Mouse (Mus musculus) liver, embryonic 11.5 days (tissue): ENCODE measurements around the gene Ube2s. TPM values are rescaled to one million over a fixed set of nuclear protein-coding genes. Genes with fewer than 3 reads are reported as not detected.
"Not testable (repeated sequence)": the region's sequence is repeated elsewhere in the genome, so short reads cannot be mapped to it uniquely, and the experiment has no call there.

ENCODE experiments used
- ATAC-seq: fragments of 200-750 bp; cut with Nextera tagmentation; replicated peaks from 2 replicates; pipeline ENCODE4 v1.8.0; 2017; ENCODE audit warnings: moderate number of reproducible peaks, mild to moderate bottlenecking, moderate TSS enrichment, moderate library complexity; ENCODE audit not compliant: low FRiP score
- DNase-seq: peaks from one replicate; pipeline ENCODE4 v3.0.0-alpha.2; 2017; ENCODE audit warnings: low spot score
- H3K27ac ChIP-seq: fragments of 300-500 bp; sonication (generic); 2 replicates; pipeline ENCODE4 v1.5.1; 2014; ENCODE audit warnings: mild to moderate bottlenecking, low read depth, low read length, control low read depth
- H3K27me3 ChIP-seq: fragments of 300-500 bp; sonication (generic); replicated peaks from 2 replicates; pipeline ENCODE4 v1.6.1; 2014; ENCODE audit warnings: low read length, mixed read lengths; ENCODE audit not compliant: control insufficient read depth, insufficient read depth
- H3K36me3 ChIP-seq: fragments of 300-500 bp; sonication (generic); 2 replicates; pipeline ENCODE4 v1.6.1; 2014; ENCODE audit warnings: mild to moderate bottlenecking, low read length, moderate library complexity, mixed read lengths; ENCODE audit not compliant: control insufficient read depth, insufficient read depth
- H3K4me1 ChIP-seq: fragments of 300-500 bp; sonication (generic); replicated peaks from 2 replicates; pipeline ENCODE4 v1.6.1; 2014; ENCODE audit warnings: low read length, mixed read lengths; ENCODE audit not compliant: control insufficient read depth, insufficient read depth
- H3K4me2 ChIP-seq: fragments of 300-500 bp; sonication (generic); 2 replicates; pipeline ENCODE4 v1.6.1; 2014; ENCODE audit warnings: mild to moderate bottlenecking, control low read depth, moderate library complexity
- H3K4me3 ChIP-seq: fragments of 300-500 bp; sonication (generic); 2 replicates; pipeline ENCODE4 v1.5.1; 2014; ENCODE audit warnings: low read depth, low read length, control low read depth
- H3K9ac ChIP-seq: fragments of 300-500 bp; sonication (generic); 2 replicates; pipeline ENCODE4 v1.6.1; 2014; ENCODE audit warnings: low read depth, low read length, control low read depth
- H3K9me3 ChIP-seq: fragments of 300-500 bp; sonication (generic); 2 replicates; pipeline ENCODE4 v1.6.1; 2016; ENCODE audit warnings: low read length, inconsistent platforms, mixed read lengths; ENCODE audit not compliant: control insufficient read depth
- WGBS: fragments of 180-500 bp; shearing (Covaris S2); extraction: QIAGEN DNeasy Blood & Tissue Kit; methylation state at CpG from one replicate; pipeline ENCODE4 v1.1.7; 2014; 5-methylcytosine and 5-hydroxymethylcytosine counted together
- polyA plus RNA-seq: library from polyadenylated mRNA; unstranded; fragments of >200 nt; fragmentation: Nextera tagmentation; extraction: Ambion mirVana; gene quantifications from 2 replicates; pipeline ENCODE4 v1.2.1, GENCODE M21; 2014

The Ube2s gene
- polyA plus RNA-seq, 1 experiment from 2014 or later: 402 TPM

- Histone ChIP-seq H3K4me1 (0 out of 2 replicates have a peak, but pooled peaks cover 6% of the 10 kb centered on the region), H3K27me3 (peaks cover 66% of the 10 kb centered on the region), H3K4me2 (peak overlapping the region; percentile 58), H3K27ac (no peak overlapping the region), H3K9me3 (no peaks in the 10 kb centered on the region), H3K9ac (no peak overlapping the region), H3K4me3 (peak overlapping the region; percentile 41), H3K36me3 (no peaks in the 10 kb centered on the region)
- ATAC-seq (0 out of 2 replicates have a peak, but pooled peaks have one; percentile 12), DNase-seq (no peak)
- 8% methylated on average over 31 of the region's 34 CpGs for WGBS
Observed at GRCm38 (mm10) chr7:4835631-4836327, 23.4 kb upstream of the Ube2s start.

- Histone ChIP-seq H3K9ac (no peak overlapping the region), H3K27ac (no peak overlapping the region), H3K27me3 (peaks cover 49% of the 10 kb centered on the region), H3K36me3 (no peaks in the 10 kb centered on the region), H3K4me2 (no peak overlapping the region), H3K9me3 (no peaks in the 10 kb centered on the region), H3K4me3 (no peak overlapping the region), H3K4me1 (no peaks in the 10 kb centered on the region)
- DNase-seq (no peak), ATAC-seq (no peak)
- WGBS: 6% methylated on average over 12 of the region's 12 CpGs
Observed at GRCm38 (mm10) chr7:4830476-4830875, 18.1 kb upstream of the Ube2s start.

- Histone ChIP-seq H3K27me3 (peaks cover 12% of the 10 kb centered on the region), H3K4me2 (no peak overlapping the region), H3K9me3 (no peaks in the 10 kb centered on the region), H3K4me3 (no peak overlapping the region), H3K27ac (no peak overlapping the region), H3K36me3 (no peaks in the 10 kb centered on the region), H3K4me1 (no peaks in the 10 kb centered on the region), H3K9ac (no peak overlapping the region)
- 43% methylated on average over 4 of the region's 4 CpGs for WGBS
- ATAC-seq: no peak
- DNase-seq: no peak
Observed at GRCm38 (mm10) chr7:4825365-4825764, 13.0 kb upstream of the Ube2s start.

GRCm38 (mm10) chr7:4822162-4822907, 9.9 kb upstream of the Ube2s start:
- H3K4me1 ChIP-seq: no peaks in the 10 kb centered on the region
- 63% methylated on average over 6 of the region's 6 CpGs for WGBS
- ATAC-seq: no peak
- no peak overlapping the region for H3K4me3 ChIP-seq
- H3K36me3 ChIP-seq: no peaks in the 10 kb centered on the region
- no peak overlapping the region for H3K27ac ChIP-seq
- H3K9me3 ChIP-seq: no peaks in the 10 kb centered on the region
- H3K4me2 ChIP-seq: no peak overlapping the region
- no peak overlapping the region for H3K9ac ChIP-seq
- no peak for DNase-seq
- no peaks in the 10 kb centered on the region for H3K27me3 ChIP-seq

- no peaks in the 10 kb centered on the region for H3K36me3 ChIP-seq
- DNase-seq (no peak), ATAC-seq (no peak)
- no peak overlapping the region for H3K4me2 ChIP-seq
- no peaks in the 10 kb centered on the region for H3K27me3 ChIP-seq
- no peak overlapping the region for H3K9ac ChIP-seq
- H3K4me1 ChIP-seq: no peaks in the 10 kb centered on the region
- H3K9me3 ChIP-seq: no peaks in the 10 kb centered on the region
- 82% methylated on average over 4 of the region's 4 CpGs for WGBS
- no peak overlapping the region for H3K4me3 ChIP-seq
- no peak overlapping the region for H3K27ac ChIP-seq
Observed at GRCm38 (mm10) chr7:4821690-4822089, 9.3 kb upstream of the Ube2s start.

GRCm38 (mm10) chr7:4820925-4821324, 8.5 kb upstream of the Ube2s start:
- not testable (repeated sequence) for ATAC-seq, H3K27me3 ChIP-seq, H3K4me1 ChIP-seq, H3K9ac ChIP-seq, H3K4me3 ChIP-seq, H3K27ac ChIP-seq, H3K9me3 ChIP-seq, H3K4me2 ChIP-seq, DNase-seq, H3K36me3 ChIP-seq
- WGBS: 77% methylated on average over 7 of the region's 7 CpGs

GRCm38 (mm10) chr7:4816559-4816958, 4.2 kb upstream of the Ube2s start:
- no peaks in the 10 kb centered on the region for H3K9me3 ChIP-seq
- no peaks in the 10 kb centered on the region for H3K36me3 ChIP-seq
- DNase-seq: no peak
- no peak for ATAC-seq
- 0 out of 2 replicates have a peak, but pooled peaks cover 4% of the 10 kb centered on the region for H3K4me1 ChIP-seq
- no peaks in the 10 kb centered on the region for H3K27me3 ChIP-seq
- H3K9ac ChIP-seq: no peak overlapping the region
- H3K4me2 ChIP-seq: no peak overlapping the region
- H3K27ac ChIP-seq: no peak overlapping the region
- H3K4me3 ChIP-seq: no peak overlapping the region

GRCm38 (mm10) chr7:4813105-4813791, 858 bp upstream of the Ube2s start:
- peak overlapping the region; percentile 59 for H3K4me3 ChIP-seq
- WGBS: 18% methylated on average over 8 of the region's 8 CpGs
- peak overlapping the region; percentile 75 for H3K4me2 ChIP-seq
- peak overlapping the region; percentile 70 for H3K9ac ChIP-seq
- H3K27ac ChIP-seq: peak overlapping the region; percentile 77
- peaks cover 19% of the 10 kb centered on the region for H3K36me3 ChIP-seq
- DNase-seq: no peak
- ATAC-seq: no peak
- H3K4me1 ChIP-seq: peaks cover 28% of the 10 kb centered on the region
- no peaks in the 10 kb centered on the region for H3K9me3 ChIP-seq
- no peaks in the 10 kb centered on the region for H3K27me3 ChIP-seq
